Mouse (Mus musculus) embryo, embryonic 11 days (tissue): ENCODE measurements around the gene Brd9.

Experiments used
- DNase-seq: peaks from one replicate; pipeline ENCODE4 v3.0.0-alpha.2; 2015

Brd9 gene

DNA sequence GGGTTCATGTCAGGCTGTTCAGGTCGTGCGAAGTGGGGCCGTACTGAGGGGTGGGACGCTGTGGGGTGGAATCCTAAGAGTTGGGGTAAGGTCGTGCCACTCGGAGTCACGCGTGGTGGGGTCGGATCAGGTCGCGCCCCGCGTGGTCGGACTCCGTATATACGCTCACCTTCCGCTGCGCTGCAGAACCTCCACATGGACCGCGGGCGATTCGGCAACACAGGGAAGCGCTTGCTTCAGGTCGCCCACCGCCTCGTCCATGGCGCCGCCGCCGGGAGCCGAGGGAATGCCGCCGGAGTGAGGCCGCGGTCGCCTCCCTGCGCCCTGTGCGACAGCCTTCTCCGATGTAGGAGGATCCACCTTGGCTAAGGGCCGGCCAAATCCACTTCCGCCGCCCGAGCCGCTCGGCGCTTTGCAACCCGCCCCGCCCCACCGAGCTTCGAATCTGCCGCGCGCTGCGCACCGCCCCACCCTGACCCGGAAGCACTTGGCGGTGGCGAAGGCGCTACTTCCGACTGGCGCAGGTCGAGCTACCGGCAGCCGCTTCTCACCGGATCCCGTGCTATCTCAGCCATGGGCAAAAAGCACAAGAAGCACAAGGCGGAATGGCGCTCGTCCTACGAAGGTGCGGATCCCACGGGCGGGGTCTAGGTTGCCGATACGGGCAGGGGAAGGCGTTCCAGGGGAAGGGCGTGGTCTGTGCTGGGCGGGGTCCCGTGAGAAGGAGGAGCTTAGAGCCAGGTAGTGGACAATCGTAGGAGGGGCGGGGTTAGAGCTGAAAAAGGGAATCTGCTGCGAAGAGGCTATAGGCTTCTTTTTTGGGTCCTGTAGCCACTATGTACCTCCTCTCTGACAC, at the start of gene Brd9, which contains the start of gene Trip13:
Gene Brd9, plus strand, starts transcription at position 491 of the 856 bp plus-strand sequence.
Gene Trip13, minus strand, starts transcription at position 464 of the 856 bp plus-strand sequence.
- peak; percentile 96 for DNase-seq

DNA sequence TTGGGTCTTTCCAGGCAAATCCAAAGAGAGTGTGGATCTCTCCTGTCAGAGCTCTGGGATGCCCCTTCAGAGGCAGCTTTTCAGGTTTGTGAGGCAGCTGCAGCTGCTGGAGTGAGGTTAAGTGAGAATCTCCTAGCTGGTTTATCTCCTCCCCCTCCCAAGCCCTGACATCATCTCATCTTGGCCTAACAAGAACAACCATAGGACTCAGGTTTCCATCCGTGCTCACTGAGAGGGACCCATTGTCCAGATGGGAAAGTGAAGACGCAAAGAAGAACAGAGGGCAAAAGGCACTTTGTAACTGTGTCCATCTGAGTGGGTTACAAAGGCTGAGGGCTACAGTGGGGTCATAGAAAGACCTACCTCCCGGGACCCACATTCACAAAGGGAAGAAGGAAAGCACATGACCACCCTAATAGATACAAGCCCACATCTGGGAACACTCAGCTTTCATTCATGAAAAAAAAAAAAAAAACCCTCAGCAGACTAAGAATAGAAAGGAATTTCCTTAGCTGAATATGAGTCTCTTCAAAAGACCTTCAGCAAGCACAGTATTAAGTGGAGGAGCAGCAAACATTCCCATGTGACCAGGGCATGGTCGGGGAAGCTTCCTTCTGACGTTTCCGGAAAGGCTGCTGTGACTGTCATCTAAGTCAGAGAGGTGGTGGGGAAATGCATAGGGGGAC, 45.0 kb upstream of the Brd9 start:
- peak; percentile 57 for DNase-seq

DNA sequence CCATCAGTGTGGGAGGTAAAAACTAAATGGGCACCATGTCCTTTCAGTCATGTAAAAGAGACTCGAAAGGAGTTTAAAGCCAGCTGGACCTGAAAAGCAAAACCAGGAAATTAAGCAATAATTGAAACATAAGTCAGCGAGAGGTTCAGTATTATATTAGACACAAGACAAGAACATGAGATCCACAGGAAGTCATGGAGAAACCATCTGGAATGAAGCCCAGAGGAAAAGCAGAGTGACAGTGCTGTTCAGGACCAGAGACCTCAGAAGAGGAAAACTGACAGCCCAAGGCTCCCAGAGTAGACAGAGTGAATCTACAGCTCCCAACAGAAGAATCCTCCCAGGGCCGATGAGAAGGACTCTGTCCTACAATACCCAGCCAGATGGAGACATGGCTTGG, 40.0 kb upstream of the Brd9 start:
- DNase-seq, result no peak

DNA sequence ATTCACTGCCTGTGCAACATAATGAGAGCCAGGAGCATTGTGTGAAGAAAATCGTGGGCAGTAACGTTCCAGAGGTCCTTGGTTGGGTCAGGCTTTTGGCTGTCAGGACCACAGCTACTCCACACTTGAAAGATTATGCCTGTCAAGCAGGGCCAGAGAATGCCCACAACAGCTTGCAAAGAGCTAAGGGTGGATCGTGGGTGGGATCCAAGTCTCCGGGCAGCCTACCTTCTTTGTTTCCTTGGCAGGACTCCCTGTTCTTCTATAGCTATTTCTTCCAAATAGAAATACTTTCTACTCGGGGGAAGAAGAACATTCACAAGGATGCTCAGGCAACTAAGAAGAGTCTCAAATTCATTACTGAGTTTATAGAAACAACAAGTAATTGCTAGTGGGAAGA, 30.5 kb upstream of the Brd9 start:
- DNase-seq, result no peak

DNA sequence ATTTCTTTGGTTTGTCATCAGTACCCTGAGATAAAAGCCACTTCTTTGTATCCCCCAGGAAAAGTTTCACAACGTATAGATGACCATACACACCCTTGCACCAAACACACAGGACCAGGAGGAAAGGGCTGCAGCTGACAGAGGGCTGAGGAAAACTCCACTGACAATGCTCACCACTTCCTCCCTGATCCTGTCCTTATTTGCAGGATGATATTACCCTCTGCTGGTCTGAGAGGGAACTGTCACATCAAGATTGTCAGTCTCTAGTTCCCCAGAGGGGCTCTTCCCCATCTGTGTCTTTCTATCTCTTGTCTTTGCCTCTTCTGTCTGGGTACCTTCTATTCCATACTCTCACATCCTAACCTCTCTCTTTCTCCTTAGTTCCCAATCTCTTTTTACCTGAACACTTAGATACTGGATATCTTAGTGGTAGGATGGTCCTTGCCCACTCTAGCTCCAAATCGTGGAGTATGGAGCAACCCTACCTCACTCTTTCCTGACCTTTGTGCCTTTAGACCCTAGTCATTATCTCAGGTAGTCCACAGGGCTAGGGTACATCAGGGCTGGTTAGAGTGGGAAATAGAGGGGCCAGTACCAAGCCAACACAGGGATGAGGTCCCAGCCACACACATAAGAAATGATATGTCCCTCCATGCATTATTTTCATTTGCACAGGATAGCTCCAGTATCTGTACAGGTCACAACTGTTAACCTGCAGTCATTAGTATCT, 29.8 kb upstream of the Brd9 start:
- peak; percentile 65 for DNase-seq

DNA sequence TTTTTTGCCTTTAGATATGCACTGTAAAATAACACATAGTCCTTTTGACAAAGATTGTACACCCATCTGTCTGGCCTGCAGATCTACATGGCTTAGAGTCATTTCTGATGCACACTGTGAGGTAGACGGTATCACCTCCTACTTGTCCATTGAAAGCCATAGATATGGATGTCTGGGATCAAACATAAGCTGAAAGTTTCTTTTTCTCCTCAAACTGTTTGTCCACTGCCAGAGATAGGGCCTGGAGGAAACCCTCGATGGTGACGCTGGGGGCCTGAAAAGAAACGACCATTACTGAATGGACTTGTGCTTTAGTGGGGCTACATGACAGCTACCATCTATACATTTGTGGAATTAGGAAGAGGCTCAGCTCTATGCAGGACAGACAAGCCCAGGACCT, 24.5 kb upstream of the Brd9 start:
- DNase-seq, result no peak

DNA sequence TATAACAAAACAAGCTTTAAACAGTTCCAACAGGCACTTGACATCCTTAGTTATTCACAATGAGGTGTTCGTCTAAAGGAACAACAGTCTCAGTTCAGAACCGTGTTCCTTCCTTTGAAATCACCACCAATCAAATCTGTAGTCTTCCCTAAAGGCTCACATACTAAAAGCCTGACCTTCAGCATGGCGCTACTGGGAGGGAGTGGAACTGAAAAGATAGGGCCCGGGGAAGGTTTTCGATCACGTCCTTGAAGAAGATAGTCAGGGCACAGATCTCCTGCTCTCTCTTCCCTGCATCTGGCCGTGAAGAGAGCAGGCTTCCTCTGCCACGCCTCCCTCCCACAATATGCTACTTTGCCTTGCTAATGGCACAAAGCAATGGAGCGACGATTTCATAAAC, 5.4 kb upstream of the Brd9 start:
- DNase-seq, result no peak

DNA sequence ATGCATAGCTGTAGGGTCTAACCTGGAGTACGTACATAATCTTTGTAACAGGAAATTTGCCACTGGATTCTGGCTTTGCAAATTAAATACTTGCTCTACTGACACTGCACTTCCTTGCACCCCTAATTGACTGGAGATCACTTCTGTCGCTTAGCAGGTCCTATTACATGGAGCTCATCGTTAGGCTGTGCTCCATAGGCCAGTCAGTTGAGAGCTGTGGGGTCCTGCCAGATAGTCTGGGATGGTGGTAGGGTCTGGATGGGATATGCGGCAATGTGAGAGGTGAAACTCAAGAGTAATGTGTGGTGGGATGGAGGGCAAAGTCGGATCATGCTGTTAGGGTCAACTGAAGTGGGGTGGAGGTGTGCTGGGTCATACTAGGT, 682 bp upstream of the Brd9 start:
- peak; percentile 13 for DNase-seq

DNA sequence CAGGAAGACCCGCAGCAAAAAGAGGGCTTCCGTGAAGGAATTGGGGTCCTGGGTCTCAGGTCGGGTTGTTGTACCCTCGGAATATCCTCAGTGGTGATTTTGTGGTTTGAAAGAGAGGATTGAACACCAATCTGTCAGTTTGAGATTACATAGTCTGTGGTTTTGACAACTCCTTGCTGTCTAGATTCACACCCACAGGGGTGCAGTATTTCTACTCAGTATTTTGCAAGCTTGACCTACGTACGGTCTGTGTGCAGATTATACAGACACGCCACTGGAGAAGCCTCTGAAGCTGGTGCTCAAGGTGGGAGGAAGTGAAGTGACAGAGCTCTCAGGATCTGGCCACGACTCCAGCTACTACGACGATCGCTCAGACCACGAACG, 558 bp downstream of the Brd9 start:
- no peak for DNase-seq

DNA sequence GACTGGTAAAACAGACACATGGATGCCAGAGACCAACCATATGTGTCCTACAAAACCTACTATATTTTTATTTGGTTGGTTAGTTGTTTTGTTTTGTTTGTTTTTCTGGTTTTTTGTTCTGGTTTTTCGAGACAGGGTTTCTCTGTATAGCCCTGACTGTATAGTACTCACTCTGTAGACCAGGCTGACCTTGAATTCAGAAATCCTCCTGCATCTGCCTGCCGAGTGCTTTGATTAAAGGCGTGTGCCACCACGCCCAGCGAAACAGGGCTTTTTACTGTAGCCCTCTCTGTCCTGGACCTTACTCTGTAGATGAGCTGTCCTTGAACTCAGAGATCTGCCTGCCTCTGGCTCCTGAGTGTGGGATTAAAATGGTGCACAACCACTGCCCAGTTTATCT, 1.5 kb downstream of the Brd9 start:
- DNase-seq, result no peak

DNA sequence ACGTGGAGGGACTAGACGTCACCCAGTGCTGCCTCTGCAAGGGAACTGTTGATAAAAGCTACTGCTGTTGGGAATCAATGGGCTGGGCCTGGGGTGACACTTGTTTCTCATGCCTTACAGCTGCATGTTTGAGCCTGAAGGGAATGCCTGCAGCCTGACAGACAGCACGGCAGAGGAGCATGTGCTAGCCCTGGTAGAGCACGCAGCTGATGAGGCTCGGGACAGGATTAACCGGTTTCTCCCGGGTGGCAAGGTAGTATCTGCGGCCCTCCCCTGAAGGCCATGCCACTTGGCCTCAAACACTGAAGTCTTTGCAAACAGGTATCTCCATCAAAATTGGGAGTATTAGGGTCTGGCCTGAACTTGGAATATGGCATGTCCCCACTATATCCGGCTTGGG, 7.0 kb downstream of the Brd9 start:
- no peak for DNase-seq

DNA sequence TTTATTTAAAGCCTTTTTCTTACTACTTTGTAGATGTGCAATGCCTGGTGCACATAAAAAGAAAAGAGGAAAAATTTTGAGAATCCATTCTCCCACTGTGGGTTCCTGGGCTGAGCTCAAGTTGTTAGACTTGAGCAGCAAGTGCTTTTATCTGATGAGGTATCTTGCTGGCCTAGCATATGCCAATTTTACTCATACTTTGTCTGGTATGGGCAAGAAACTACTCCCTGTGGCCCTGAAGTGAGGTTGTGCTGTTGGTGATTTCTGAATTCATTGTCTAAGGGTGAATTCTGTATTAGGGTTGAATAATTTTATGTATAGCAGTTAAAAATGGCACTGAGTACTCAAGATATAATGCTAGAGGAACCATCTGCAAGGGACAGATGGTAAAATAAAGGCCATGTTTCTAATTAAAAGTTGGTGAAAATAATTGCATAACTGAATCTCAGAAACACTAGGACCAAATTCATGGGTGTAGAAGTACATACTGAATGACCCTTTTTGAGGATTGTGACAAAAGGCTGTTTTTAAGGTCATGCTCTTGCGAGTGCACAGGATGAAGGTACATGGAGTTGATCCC, 16.0 kb downstream of the Brd9 start:
- no peak for DNase-seq

DNA sequence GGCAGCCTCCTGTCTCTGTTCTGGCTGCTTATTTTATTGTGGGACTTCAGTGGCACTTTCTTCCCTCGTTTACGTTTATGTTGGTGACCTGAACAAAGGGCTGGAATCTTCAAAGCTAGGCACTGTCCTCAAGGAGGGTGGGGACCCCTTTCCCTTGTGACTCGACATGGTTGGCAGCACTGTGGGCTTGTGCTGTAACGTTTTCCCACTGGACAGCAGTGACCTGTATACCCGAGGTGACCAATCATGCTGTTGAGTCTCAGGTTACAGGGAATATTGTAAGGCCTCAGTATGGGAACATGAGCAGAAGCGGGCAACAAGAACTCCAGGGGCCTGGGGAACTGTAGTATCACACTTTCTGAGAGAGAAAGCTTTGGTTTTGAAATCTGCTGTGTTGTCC, 17.1 kb downstream of the Brd9 start:
- DNase-seq, result no peak

DNA sequence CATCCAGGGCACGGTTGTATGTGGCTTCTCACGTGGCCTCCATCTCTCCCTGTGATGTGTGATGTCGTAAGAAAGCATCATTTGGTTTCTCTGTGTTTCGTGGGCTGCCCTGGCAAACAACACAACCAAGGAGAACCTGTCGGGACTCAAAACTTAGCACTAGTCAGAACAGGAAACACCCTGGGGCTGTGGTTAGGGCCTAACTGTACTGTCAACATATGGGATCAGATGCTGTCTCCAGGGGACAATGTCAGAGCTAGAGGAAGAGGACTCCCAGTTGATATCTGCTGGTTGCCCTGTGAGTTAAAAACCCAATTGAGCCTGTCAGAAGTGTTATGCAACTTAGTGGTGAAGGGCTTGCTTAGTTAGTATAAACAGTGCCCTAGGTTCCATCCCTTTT, 17.9 kb downstream of the Brd9 start:
- no peak for DNase-seq

DNA sequence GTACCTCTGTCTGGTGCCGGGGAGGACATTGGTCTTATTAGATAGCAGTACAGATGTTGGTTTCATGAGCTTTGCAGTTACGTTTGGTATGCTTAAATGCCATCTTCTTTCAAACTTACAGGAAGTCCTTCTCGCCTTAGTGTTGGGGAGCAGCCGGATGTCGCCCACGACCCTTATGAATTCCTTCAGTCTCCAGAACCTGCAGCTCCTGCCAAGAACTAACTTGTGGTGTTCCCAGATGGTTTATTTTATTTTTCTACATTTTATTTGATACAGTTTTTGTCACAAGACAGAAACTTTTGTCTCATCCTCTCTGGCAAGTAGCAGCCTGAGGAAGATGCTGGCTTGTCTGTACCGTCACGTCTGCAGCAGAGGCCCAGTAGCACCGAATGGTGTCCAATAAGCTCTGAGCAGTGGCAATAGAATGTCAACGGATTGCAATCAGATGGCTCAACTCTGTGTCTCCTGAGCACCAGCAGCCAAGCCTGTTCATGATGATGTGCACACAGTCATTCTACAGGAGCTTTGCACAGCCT, 22.6 kb downstream of the Brd9 start:
- no peak for DNase-seq

DNA sequence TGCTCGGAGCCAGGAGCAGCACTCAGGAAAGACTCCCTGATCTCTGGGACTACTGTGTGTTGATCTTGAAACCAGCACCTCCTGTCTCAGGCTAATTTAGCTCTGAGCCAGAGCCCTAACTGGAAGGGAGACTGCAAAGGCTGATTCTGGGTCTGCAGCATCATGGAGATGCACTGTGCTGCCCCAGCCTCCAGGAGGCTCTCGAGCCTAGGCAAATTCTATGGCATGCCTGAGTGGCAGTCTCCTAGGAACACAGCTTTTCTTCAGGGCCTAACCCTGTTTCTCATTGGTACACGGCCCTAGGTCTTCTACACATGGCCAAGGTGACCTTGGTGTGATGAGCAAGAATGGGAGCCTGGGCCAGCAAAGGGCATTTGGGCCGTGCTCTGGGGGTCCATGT, 23.6 kb downstream of the Brd9 start:
- no peak for DNase-seq

DNA sequence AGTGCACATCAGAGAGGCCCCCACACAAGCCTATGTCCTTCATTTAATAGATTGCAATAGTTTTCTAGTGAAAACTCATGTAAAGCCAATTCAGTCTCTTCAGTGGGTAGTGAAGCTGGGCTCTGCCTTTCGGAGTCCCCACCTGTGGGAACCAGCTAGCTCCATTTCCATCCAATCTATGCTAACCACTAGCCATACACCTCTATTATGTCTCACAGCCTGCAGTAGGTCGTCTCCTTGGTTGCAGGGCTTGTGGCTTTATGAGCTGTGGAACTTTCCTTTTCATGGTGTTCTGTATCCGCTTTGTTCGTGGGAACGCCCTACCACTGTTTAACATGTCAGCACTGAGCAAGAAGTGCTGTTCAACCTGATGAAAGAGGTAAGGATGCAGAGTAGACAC, 25.9 kb downstream of the Brd9 start, which contains the start of gene Zdhhc11:
Gene Zdhhc11, plus strand, starts transcription at position 301 of the 400 bp plus-strand sequence.
- DNase-seq, result no peak

DNA sequence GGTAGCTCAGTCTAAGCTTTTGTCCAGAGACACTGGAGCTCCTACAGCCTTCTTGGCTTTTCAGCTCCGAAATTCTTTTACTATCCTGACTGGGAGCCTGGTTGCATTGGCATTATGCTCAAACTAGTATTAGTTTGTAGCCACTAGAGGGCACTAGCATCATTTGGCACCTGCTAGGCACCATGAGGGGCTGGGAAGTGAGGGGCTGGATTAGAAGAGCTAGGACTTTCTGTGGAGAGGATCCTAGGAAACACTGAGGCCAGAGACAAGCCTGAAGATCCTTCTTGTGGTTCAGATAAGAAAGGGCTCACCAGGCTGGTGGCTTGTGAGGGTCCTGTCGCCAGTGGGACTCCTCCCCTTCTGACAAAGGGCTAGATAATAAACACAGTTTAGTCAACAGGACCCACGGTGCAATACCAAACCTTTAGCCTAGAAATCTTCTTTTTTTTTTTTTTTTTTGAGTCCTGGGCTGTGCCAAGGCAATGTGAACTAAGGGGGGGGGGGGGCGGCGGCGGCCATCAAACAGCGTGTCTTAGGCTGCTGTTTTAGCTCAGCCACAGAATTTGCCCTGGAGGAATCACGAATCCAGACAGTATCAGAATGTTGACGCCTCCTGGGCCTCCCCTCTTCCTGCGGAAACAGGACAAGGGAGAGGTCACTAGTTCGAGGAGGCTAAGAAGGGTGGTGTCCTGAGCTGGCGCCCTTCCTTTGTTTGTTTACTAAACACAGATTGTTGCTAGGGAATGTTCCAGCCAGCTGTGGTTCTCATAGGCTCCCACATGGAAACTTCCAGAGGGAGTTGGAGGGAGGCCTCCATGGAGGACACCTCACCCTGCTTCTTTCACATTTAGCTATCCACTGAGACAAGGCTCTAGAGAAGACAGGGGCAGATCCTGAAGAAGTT, 33.2 kb downstream of the Brd9 start:
- DNase-seq, result peak; percentile 89

DNA sequence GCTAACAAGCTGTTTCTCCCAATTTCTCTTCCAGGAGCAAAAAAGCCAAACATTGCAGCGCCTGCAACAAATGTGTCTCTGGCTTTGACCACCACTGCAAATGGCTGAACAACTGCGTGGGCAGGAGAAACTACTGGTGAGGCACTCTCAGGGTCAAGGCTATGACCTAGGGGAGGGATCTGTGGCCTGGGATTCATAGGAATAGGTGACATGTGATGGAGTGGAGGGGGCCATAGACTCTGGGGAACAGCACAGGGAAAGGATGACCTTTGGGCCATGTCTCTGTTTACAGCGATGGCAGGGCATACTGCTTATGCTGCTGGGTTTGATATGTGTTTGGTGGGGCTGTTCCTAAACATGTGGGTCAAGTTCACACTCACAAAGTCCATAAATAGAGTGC, 36.9 kb downstream of the Brd9 start:
- no peak for DNase-seq

DNA sequence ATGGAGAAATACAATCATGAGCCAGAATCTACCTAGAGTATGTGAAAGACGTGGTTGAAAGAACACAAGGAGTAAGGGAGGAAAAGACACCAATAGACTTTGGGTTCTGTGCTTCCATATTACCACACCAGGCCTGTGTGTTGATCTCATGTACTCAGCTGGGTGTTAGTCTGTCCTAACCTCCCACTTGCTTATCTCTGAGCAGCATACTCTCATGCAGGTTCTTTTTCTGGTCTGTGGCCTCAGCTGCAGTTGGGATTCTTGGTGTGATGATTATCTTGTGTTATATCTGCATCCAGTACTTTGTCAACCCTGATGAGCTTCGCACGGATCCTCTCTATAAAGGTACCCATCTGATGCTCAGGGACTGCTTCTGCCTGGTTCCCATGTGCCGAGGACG, 39.3 kb downstream of the Brd9 start:
- no peak for DNase-seq

DNA sequence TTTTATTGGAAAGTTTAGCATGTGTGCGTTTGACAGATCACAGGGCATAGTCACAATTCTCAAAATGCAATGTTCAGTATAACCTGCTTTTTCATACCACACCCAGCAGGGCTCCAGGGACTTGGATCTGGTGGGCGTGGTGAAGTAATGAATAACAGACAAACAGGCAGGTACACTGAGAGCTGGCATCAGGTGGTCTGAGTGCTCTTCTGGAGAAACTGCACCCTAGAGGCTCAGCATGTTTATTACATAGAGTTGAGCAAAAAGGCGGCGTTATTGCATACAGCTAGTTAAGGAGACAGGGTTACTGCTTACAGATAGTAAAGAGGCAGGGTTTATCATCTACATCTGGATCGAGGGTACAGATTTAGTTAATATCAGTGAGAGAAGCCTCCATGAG, 52.7 kb downstream of the Brd9 start:
- DNase-seq, result no peak

DNA sequence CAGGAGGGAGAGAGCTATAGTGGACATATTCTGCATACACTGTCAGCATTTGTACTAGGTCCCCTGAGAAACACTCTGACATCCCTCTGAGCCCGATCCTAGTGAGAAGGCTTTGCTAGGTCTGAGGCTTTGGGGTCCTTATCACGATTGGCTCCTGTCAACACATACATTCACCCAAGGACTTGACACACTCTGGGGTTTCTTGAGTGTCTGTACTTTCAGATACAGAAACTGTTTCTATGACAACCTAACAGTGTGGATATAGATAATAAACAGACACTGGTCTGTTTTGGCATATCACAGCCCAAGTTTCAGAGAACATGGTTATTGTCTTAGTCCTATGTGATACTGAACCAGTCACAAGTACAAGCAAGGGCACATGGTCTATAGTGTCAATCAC, 53.1 kb downstream of the Brd9 start:
- DNase-seq, result no peak
